Mouse (Mus musculus) megakaryocyte, embryonic 14.5 days (primary cell): ENCODE data around the gene Gm28042. TPM values are rescaled to one million over a fixed set of nuclear protein-coding genes. Genes with fewer than 3 reads are reported as not detected.

ENCODE experiments used
- H3K27me3 ChIP-seq: replicated peaks from 2 replicates; pipeline ENCODE3; 2012; ENCODE audit warnings: inconsistent platforms
- H3K36me3 ChIP-seq: replicated peaks from 2 replicates; pipeline ENCODE3; 2012; ENCODE audit warnings: low read length, inconsistent platforms, mixed read lengths
- H3K4me1 ChIP-seq: 2 replicates; pipeline ENCODE4 v1.6.1; 2012; ENCODE audit warnings: inconsistent platforms
- H3K4me3 ChIP-seq: replicated peaks from 2 replicates; pipeline ENCODE3; 2012; ENCODE audit warnings: moderate library complexity, mild to moderate bottlenecking, inconsistent platforms
- H3K9me3 ChIP-seq: 2 replicates; pipeline ENCODE4 v1.6.1; 2012; ENCODE audit warnings: inconsistent platforms
- FLI1 ChIP-seq: IDR thresholded peaks from 2 replicates; pipeline ENCODE4 v1.6.1; 2012; ENCODE audit warnings: low read length, inconsistent platforms, mixed read lengths
- GATA1 ChIP-seq: IDR thresholded peaks from 3 replicates; pipeline ENCODE4 v1.6.1; 2012; ENCODE audit warnings: mixed read lengths, low read length, inconsistent platforms, borderline replicate concordance
- polyA plus RNA-seq: library from polyadenylated mRNA; stranded (reverse); fragments of >175 nt; gene quantifications from 2 replicates; pipeline ENCODE4 v1.2.3, GENCODE M21; 2012; ENCODE audit warnings: low replicate concordance; ENCODE audit not compliant: insufficient read depth

The Gm28042 gene
- polyA plus RNA-seq, 1 experiment = 0.16 TPM

DNA sequence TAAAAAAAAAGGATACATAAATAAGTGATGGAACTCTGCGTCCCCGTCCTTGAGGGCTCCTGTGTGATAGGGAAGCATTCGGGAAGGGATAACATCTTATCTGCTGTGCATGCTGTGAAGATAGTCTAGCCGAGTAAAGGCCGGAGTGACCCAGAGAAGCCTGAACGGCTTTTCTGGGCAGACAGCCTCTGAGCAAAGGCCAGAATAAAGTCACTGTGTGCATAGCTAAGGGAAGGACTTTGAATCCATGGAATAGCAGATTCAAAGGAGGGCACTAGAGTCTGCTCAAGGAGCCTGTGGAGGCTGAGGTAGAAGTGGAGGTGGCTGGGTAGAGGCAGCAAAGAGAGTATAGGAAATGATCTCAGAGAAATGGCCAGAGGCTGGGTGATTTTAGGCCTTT, 32.5 kb upstream of the Gm28042 start:
- Histone ChIP-seq H3K36me3 (peaks cover 8% of the 10 kb centered on the region), H3K27me3 (no peaks in the 10 kb centered on the region), H3K4me3 (no peak overlapping the region), H3K4me1 (peaks cover 36% of the 10 kb centered on the region), H3K9me3 (no peaks in the 10 kb centered on the region)
- TF ChIP-seq FLI1 = no peak
- TF ChIP-seq GATA1 = no peak

DNA sequence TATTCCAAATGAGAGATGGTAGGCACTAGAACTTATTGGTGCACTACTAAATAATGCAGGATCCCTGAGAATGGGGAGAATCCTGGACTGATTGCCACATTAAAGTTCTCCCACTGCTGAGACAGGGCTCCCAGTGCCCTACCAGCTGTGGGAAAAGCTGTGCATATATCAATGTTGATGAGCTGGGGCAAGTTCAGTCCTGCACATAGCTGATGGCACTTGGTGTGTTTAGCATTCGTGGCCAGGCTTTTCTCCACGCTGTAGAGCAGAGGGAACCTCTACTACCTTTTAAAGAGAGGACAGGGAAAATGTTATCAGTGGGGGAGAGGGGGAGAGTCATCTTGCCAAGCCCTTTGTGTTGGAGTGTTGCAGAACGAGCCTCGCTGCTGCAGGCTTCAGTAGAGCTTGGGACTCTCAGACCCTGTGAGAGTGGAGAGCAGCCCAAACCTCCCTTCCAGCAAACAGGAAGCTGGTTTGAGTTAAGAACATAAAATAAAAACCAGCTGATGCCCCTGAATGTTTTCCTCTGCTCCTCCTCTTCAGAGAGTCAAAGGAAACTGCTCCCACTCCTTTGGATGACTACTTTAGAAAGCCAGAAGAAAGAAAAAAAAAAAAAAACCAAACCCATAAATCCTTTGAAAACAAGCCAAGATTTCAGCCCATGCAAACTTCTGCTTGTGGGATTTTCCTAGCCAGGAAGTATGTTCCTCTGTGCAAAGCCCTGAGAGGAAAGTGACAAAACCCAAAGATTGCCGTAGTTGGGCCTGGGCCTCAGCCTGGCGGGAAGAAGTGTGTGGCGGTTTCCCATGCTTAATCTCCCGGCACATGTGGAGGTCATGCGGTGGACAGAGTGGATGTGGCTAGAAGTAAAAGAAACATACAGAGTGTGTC, 31.7 kb upstream of the Gm28042 start:
- no peaks in the 10 kb centered on the region for H3K9me3 ChIP-seq
- TF ChIP-seq GATA1 = no peak
- no peak for TF ChIP-seq FLI1
- H3K36me3 ChIP-seq = peaks cover 9% of the 10 kb centered on the region
- peaks cover 34% of the 10 kb centered on the region for H3K4me1 ChIP-seq
- no peak overlapping the region for H3K4me3 ChIP-seq
- no peaks in the 10 kb centered on the region for H3K27me3 ChIP-seq

DNA sequence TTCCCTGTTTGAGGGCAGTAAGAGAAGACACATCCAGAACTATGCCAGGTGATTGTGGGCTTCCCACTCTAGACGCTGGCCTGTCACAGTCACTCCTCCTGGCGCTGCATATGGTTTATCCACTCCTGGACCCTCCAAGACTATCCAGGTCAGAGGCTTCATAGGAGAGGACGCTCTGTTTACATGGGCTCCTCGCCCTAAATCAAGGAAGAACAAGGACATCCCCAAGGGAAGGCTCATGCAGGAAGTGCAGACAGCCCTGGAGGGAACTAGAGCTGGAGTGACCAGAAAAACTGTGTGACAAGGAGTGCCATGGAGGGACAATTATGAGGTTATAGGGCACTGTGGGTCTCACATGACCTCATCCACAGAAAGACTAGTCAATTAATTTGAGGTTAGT, 29.9 kb upstream of the Gm28042 start:
- TF ChIP-seq GATA1 = no peak
- no peak for TF ChIP-seq FLI1
- no peak overlapping the region for H3K4me3 ChIP-seq
- H3K36me3 ChIP-seq = peaks cover 12% of the 10 kb centered on the region
- H3K9me3 ChIP-seq = no peaks in the 10 kb centered on the region
- H3K27me3 ChIP-seq = no peaks in the 10 kb centered on the region
- H3K4me1 ChIP-seq = peaks cover 47% of the 10 kb centered on the region

DNA sequence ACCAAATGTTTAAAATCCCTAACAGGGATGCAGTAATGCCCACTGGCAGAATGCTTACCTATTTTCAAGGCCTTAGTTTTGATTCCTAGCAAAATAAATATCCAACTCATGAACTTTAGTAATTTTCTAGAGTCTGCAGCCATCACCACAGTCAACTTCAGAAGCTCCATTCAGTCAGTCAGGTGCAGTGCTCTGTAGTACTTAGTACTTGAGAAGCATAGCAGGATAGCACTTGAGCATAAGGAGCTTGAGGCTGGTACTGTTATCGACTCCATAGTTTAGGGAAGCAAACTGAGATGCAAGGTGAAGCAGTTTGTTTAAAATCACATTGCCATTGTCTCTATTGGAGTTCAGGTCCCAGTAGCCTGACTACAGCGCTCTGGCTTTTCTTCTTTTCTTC, 27.6 kb upstream of the Gm28042 start:
- Histone ChIP-seq H3K4me1 (peaks cover 48% of the 10 kb centered on the region), H3K9me3 (no peaks in the 10 kb centered on the region), H3K27me3 (no peaks in the 10 kb centered on the region), H3K36me3 (peaks cover 13% of the 10 kb centered on the region), H3K4me3 (no peak overlapping the region)
- no peak for TF ChIP-seq FLI1
- TF ChIP-seq GATA1 = no peak

DNA sequence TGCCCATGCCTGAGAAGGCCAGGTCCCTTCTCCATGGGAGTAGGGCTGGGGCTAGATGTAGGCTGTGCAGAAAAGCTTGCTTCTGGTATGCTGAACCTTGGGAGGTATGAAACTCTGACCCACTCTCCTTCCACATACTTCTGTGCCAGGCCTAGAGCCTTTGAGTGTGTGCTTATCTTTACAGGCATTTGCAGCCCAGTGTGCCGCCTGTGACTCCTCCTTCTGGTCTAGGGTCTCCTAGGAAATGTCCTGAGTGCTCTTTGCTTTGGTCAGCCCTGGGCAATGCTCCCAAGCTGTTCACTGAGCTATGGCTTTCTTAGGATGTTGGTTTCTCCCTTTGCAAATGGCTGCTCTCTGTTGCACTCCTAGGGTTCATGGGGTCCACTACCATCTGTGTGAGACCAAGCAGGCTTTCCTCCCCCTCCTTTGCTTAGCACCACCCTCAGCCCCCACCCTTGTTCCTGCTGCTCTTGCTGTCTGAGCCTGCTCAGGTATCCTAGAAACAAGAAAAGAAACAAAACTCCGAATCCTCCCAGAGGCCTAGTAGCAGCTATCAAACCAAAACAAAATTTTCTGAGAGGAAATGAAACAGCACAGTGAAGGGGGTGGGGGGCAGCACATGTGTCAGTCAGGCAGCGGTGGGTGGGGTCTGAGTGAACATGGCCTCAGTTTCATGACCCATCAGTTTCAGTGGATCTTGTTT, 26.3 kb upstream of the Gm28042 start:
- H3K9me3 ChIP-seq = no peaks in the 10 kb centered on the region
- TF ChIP-seq FLI1 = no peak
- TF ChIP-seq GATA1 = no peak
- H3K27me3 ChIP-seq = no peaks in the 10 kb centered on the region
- peaks cover 42% of the 10 kb centered on the region for H3K4me1 ChIP-seq
- H3K4me3 ChIP-seq = peak overlapping the region; percentile 40
- peaks cover 14% of the 10 kb centered on the region for H3K36me3 ChIP-seq

DNA sequence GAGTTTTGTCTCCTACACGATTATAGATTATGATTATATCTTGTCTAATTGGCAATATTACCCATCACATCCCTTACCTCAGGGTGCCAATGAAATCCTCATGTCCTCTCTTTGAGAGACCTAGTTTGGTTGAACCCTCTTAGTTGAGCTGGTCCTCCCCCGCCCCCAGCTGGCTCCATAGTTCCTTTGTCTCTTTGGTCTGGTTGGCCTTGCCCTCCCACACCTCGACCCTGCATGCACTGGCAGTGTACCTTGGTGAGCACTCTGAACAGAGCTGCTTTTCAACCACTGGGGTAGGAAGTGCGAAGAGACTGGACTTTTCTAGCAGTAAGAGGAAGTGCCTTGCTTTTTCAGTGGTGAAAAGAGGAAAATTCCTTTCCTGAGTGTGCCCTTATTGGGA, 25.3 kb upstream of the Gm28042 start:
- TF ChIP-seq FLI1 = no peak
- TF ChIP-seq GATA1 = no peak
- Histone ChIP-seq H3K27me3 (no peaks in the 10 kb centered on the region), H3K36me3 (peaks cover 14% of the 10 kb centered on the region), H3K4me1 (peaks cover 42% of the 10 kb centered on the region), H3K4me3 (no peak overlapping the region), H3K9me3 (no peaks in the 10 kb centered on the region)

DNA sequence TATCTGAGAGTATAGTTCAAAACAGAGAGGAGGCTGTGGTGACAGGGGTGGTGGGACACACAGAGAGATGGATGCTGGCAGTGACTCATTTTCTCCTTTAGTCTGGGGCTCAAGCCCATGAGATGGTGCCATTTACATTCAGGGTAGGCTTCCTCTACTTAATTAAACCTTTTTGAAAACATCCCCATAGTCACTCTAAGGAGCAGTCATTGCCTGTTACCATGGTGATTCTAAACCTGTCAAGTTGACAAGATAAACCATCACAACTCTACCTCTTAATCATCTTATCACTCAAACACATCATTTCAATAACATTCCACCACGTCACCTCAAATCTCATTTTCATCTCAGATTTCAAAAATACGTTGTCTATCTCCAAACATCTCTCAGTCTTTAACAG, 23.3 kb upstream of the Gm28042 start:
- H3K9me3 ChIP-seq = no peaks in the 10 kb centered on the region
- H3K4me3 ChIP-seq = no peak overlapping the region
- peaks cover 14% of the 10 kb centered on the region for H3K36me3 ChIP-seq
- no peaks in the 10 kb centered on the region for H3K27me3 ChIP-seq
- TF ChIP-seq GATA1 (no peak), FLI1 (no peak)
- H3K4me1 ChIP-seq = peaks cover 51% of the 10 kb centered on the region

DNA sequence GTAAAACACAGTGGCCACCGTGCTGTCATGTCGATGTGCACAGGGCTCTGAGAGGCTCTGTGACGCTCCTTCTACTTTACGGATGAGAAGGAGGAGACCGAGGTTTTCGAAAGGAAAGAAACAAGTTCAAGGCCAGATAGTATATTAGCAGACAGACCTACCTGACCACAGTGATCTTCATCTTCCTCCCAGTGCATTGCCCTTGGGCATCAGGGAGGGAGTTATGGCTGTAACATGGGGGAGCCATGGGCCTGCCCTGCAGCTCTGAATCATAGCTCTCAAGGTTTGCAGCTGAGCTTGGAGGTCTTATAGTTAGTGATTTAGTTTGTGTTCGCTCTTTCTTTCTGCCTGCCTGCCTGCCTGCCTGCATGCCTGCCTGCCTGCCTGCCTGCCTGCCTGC, 20.6 kb upstream of the Gm28042 start:
- Histone ChIP-seq H3K4me1 (peaks cover 38% of the 10 kb centered on the region), H3K27me3 (no peaks in the 10 kb centered on the region), H3K4me3 (no peak overlapping the region), H3K9me3 (no peaks in the 10 kb centered on the region), H3K36me3 (peaks cover 7% of the 10 kb centered on the region)
- TF ChIP-seq GATA1 (no peak), FLI1 (no peak)

DNA sequence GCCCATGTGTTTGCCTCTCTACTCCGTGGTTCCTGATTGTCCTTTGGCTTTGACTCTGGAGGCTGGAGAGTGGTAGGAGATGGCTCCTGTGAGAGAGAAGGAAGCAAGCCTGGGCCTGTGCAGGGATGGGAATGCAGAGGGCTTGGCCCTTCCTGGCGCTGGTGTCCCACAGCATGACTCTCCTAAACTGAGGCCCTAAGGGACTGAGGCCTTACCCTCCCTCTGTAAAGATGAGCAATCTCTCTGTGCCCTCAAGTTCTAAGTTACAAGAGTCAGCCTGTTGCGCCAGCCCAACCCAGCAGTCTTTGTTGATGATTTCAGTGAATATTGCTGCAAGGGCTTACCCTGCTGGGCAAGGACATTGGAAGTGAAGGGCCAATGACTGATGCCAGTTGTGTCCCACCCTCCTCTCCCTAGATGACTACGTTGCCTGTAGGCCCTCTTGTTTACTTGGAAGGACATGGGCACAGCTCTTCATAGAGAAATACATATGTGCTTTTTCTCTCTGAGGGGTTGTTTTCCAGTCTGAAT, 19.5 kb upstream of the Gm28042 start:
- no peaks in the 10 kb centered on the region for H3K9me3 ChIP-seq

DNA sequence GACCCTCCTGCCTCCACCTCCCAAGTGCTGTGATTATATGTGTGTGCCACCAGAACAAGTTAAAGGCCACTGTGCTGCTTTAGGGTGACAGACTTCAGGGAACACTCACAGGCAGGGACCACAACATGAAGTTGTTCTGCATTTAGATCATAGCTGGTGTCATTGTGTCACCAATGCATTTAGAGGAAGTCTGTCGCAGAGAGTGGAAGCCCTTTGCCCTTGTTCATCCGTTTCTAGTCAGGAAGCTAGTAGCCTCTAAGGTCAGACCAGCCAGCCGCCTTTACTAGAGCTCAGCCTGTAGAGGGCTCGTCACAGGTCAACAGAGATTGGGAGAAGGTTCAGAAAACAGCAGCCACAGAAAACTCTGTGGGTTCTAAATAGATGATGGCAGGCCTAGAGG, 18.6 kb upstream of the Gm28042 start:
- TF ChIP-seq GATA1 (no peak), FLI1 (no peak)
- Histone ChIP-seq H3K27me3 (peaks cover 3% of the 10 kb centered on the region), H3K4me3 (no peak overlapping the region), H3K36me3 (peaks cover 20% of the 10 kb centered on the region), H3K4me1 (peaks cover 34% of the 10 kb centered on the region), H3K9me3 (no peaks in the 10 kb centered on the region)

More for the DNA sequence above, 19.5 kb upstream of the Gm28042 start:
- Histone ChIP-seq H3K4me3 (peak overlapping the region; percentile 26), H3K27me3 (no peaks in the 10 kb centered on the region), H3K36me3 (peaks cover 10% of the 10 kb centered on the region), H3K4me1 (peaks cover 29% of the 10 kb centered on the region)
- no peak for TF ChIP-seq FLI1
- no peak for TF ChIP-seq GATA1
